Mouse (Mus musculus): ENCODE measurements around the gene Tasp1.

Gene Tasp1

DNA sequence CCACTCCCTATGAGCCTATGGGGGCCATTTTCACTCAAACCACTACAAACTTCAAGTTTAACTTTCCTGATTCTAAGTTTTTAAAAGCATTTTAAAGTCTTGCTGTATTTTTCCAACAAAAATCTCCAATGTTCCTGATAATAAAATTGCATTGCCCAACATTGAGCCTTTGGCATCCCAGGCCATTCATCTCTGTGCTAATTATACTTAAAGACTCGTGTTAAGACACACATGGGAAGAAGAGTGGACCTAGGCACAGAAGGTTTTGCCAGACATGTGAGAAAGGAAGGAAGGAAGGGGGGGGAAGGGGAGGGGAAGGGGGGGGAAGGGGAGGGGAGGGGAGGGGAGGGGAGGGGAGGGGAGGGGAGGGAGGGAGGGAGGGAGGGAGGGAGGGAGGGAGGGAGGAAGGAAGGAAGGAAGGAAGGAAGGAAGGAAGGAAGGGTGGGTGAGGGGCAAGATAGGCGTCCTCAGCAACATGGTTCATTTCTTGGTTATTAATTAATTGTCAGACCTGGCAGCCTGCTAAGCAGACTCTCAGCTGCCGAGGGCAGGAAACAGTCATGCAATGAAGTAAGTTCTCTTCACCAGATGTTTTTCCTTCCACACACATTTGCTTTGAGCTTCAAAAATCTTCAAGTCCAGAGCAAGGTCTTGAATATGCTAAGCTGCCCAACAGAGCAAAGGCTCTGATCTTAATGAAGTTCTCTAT, 207.0 kb downstream of the Tasp1 start:
- no peak for TF ChIP-seq GATA4 (IDR thresholded peaks at IDR 0.05; ENCODE audit: insufficient replicate concordance, low read length)

DNA sequence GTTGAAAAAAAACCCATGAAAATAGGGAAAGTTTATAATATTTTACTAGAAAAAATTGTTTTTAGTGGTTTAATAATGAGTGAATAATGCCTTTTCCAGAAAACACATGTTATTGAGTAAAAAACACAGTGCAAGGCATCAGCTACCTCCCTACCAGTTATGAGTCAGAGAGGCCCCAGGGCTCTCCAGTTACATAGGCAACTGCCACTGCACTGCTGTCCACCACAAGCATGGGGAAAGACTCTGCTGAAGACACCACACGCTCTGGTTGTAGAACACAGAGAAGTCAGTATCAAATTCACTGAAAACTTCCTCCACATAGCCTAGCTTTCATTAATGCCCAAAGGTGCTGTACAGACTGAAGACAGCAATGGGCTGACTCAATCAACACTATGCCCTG, 217.0 kb downstream of the Tasp1 start:
- TF ChIP-seq GATA4 (IDR thresholded peaks at IDR 0.05; ENCODE audit: insufficient replicate concordance, low read length): no peak

DNA sequence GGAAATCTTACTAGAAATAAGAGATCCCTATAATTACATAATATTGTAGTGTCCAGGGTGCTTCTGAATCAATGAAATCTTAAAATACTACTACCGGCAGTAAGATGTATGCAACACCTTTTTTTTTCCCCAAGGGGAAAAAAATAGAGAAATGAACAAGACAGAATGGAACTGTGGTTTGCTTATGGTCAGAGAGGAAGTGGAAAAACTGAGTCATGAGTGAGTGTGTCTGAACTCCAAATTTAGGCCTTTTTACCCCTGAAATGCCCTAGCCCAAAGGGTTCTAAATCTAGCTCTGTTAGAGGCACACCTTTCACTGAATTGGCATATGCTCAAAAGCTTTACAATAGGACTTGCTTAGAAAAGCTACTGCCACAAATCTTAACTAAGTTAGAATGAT, 225.2 kb downstream of the Tasp1 start:
- no peak for TF ChIP-seq GATA4 (IDR thresholded peaks at IDR 0.05; ENCODE audit: insufficient replicate concordance, low read length)

DNA sequence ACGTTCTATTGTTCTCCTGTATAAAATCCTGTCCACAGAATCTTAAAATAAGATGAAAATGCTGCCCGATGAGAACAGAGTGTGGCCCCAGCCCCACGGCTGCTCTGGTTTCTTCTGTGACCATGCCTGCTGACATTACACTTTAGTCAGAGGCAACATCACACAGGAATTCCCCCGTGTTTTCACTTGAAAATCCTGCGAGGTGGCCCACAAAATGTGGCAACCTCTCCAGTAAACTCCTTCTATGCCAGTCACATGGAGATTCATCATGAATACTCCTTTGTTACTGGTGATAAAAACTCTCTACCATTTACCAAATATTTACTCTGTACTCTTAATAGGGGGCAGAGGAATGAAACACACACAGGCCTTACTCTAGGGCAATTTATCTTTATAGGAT, 225.7 kb downstream of the Tasp1 start:
- TF ChIP-seq GATA4 (IDR thresholded peaks at IDR 0.05; ENCODE audit: insufficient replicate concordance, low read length): no peak

DNA sequence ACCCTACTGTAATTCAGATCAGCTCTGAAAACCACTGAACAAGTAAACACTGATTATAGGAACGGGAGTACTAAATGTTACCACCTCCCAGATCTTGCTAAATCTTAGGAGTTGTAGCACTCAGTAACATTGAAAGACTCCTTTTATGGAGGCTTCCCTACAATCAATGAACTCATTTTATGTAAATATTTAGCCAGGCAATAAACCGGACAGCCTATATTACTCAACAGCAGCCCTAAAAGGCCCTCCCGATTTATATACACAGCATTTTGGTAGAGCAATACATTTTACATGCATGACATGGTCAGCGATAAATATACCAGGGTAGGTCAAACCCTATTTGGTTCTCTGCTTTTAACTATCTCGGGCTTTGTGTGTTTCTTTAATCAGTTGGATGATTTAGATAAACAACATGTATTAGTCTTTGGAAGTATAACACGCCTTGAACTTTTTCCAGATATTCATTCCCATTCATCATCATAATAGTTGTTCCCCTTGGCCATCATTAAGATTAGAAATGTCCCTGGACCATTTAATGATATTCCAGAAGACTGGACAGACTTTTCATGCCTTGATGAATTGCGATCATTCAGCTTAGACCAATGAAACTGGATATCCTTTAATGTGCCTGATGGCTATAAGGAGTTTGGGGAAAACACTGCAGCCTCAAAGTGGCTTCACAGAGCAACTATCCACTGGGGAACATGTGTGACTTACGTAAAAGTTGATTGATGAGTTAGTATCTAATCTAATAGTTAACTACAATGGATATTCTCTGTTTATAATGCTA, 244.8 kb downstream of the Tasp1 start:
- TF ChIP-seq GATA4 (IDR thresholded peaks at IDR 0.05; ENCODE audit: insufficient replicate concordance, low read length): no peak

DNA sequence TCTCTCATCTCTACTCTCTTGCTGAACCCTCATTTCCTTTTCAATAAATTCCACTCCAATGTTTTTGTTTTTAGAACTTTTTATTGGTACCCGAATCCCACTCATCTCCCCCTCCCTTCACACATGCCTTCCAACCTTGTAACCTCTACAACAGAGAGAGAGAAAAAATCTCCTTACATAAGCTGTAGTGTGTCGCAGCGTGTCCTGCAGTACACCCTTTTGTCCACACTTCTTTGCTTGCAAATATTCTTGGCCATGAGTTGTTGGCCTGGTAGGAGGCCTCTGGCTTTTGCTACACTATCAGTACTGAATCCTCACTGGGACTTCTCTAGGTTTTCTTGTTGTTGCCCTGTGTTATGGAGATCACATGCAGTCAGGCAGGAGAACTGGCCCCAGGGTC, 249.3 kb downstream of the Tasp1 start:
- no peak for TF ChIP-seq GATA4 (IDR thresholded peaks at IDR 0.05; ENCODE audit: insufficient replicate concordance, low read length)

DNA sequence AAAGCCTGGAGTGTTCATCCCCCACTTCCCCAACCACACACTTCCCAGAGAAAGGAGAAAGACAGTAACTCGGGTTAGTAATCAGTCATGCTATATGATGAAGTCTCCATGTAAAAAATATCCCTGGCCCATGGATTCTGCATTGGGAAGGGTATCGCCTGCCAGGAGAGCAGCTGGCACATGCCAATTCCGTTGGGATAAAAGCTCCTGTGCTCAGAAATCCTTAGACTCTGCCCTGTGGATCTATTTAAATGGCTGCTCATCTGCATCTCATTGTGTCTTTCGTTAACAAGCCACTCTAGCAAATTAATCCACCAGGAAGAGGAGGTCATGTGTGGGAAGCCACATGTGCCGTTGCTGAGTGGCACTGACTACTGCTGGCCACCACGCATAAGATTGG, 258.7 kb downstream of the Tasp1 start:
- no peak for TF ChIP-seq GATA4 (IDR thresholded peaks at IDR 0.05; ENCODE audit: insufficient replicate concordance, low read length)

DNA sequence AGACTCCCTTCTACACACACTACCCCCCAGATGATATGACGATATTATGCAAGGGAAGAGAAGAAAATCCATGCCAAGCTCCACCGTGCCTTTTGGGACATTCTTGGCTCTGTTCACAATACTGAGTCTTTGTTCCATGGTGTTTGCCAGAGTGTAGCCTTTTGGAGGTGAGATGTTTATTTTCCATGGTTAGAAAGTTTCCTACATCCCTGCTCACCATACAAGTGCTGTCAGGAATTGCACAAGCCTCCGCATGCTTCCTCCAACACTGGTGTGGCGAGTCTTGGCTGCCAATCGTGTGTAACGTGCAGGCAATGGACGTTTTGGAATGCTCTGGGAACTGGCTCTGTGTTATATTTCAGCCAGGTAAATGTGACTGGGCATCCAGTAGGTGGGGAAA, 262.6 kb downstream of the Tasp1 start:
- TF ChIP-seq GATA4 (IDR thresholded peaks at IDR 0.05; ENCODE audit: insufficient replicate concordance, low read length): no peak

DNA sequence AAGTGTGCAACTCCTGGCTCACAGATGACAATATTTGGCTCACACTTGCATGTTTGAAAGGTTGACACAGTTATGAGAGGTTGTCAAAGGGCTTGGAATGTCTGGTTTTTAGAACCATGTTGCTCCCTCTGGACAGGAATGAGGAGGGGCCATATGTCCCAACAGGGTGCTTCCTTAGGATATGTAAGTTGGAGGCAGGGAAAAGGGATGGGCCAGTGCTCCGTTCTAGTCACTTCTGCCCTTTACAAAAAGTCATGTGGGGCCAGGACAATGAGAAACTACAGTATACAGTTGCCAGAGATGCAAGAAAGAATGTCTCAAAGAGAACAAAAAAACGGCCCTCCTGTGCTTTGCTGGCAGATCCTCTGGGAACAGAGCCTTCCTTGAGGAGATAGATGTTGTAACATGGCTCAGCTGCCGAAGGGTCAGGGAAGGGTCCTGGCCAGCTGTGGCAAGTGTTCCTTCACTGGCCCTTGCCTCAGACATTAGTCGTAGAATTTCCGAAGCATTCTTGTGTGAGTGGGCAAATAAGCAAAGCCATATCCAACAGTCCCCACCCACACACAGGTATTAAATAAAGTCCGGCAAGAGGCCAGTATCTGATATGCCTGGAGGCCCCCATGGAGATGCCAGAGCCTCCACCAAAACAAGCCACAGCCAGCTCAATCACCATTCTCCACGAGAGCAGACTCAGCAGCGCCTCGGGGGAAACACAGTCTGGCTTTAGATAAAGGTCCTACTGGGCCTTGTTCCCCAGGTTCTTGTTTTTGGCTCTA, 274.1 kb downstream of the Tasp1 start:
- TF ChIP-seq GATA4 (IDR thresholded peaks at IDR 0.05; ENCODE audit: insufficient replicate concordance, low read length): no peak

DNA sequence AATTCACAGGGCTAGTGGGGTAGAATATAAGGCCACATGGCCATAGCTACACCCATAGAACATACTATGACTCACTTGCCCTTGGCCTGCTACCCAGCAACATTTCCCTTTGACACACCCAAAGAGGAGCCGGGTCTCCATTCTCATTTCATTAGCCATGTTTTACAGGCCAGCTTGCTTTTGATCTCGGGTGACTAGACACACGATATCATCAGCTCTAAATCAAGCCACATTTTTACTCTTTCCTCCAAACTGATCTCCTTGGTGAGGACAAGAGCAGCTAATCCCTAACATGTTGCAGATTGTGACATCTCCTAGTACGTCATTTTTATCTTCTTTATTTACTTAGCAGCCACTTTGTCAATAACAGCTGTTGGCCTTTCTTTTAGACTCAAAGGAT, 277.9 kb downstream of the Tasp1 start:
- no peak for TF ChIP-seq GATA4 (IDR thresholded peaks at IDR 0.05; ENCODE audit: insufficient replicate concordance, low read length)

DNA sequence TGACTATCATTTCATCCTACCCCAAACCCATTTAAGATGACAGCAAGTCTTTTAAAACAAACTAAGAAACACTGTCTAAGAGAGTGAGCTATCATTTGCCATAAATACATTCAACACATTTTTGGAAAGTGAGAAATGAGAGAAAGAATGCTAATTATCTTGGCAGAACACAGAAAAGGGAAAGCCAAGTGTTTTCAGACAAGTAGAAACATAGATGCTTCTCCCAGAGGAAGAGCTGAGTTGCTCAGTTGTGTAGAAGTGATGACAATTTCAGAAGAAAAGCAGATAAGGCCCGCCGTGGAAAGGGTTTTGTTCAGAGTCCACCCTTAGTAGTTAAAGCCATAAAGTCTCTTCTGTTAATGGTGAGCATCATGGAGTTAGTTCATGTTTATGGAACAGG, 281.7 kb downstream of the Tasp1 start:
- TF ChIP-seq GATA4 (IDR thresholded peaks at IDR 0.05; ENCODE audit: insufficient replicate concordance, low read length): no peak

DNA sequence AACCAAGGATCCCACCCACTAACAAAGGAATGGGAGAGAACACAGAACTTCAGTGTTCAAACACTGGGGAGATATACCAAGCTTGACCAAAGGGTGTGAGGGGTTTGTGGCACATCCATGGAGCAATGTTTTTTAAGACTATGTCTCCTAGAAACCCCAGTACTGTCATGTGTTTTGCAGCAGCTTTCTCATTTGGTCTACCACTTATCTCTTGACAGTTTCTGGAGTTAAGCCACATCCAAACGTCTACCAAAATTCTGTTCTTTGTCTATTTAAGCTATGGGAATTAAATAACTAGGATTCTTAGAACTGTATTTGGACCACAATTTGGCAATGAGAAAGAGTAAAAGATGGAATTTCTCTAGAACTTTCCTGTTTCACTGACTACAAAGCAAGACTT, 282.1 kb downstream of the Tasp1 start:
- TF ChIP-seq GATA4 (IDR thresholded peaks at IDR 0.05; ENCODE audit: insufficient replicate concordance, low read length): no peak

All from liver, adult (tissue).